In genomic region chr3:86986969-86987368, GRCm38 (mm10) we compare ENCODE assay signal across 8 mouse cellular contexts. TPM values are rescaled to one million over a fixed set of nuclear protein-coding genes. Genes with fewer than 3 reads are reported as not detected.
A peak's percentile ranks its signal among the peaks of the same experiment; 100 is the strongest.
DNase-seq lines count a peak whose midpoint lies in the region; ATAC-seq and TF ChIP-seq lines count a peak whose summit lies in the region.
"Not testable (repeated sequence)": the region's sequence is repeated elsewhere in the genome, so short reads cannot be mapped to it uniquely, and the experiment has no call there.

No protein-coding gene starts in this region.

- not testable (repeated sequence) for H3K9me3 ChIP-seq in E14TG2a.4 (ENCODE audit: low read length); embryonic facial prominence, embryonic 13.5 days; hindbrain, embryonic 11.5 days (ENCODE audit: control insufficient read depth, low read length); kidney, embryonic 16.5 days (ENCODE audit: low read length); liver, embryonic 14.5 days (ENCODE audit: control insufficient read depth, low read length); midbrain, embryonic 10.5 days (replicated peaks); neural tube, embryonic 15.5 days (replicated peaks)

- peak overlapping the region; percentile 72 for H3K27ac ChIP-seq in embryonic facial prominence, embryonic 13.5 days
- H3K27ac ChIP-seq in gastrocnemius, adult 2 months; hindbrain, embryonic 11.5 days (ENCODE audit: low read depth, low read length); kidney, embryonic 16.5 days (ENCODE audit: low read length); liver, embryonic 14.5 days; neural tube, embryonic 15.5 days (replicated peaks): not testable (repeated sequence)
- peak overlapping the region; percentile 83 for H3K27ac ChIP-seq in midbrain, embryonic 10.5 days (replicated peaks)

- not testable (repeated sequence) for TF ChIP-seq EP300 in liver, embryonic 14.5 days (IDR thresholded peaks at IDR 0.05; ENCODE audit: low read depth)

- peak overlapping the region; percentile 61 for H3K4me3 ChIP-seq in E14TG2a.4 (replicated peaks; ENCODE audit: low read length)
- H3K4me3 ChIP-seq in embryonic facial prominence, embryonic 13.5 days = peak overlapping the region; percentile 47
- H3K4me3 ChIP-seq in gastrocnemius, adult 2 months = peak overlapping the region; percentile 57
- peak overlapping the region; percentile 29; the same call in 1 of the 2 replicates for H3K4me3 ChIP-seq in hindbrain, embryonic 11.5 days (ENCODE audit: low read depth, low read length)
- peak overlapping the region; percentile 42 for H3K4me3 ChIP-seq in kidney, embryonic 16.5 days (ENCODE audit: low read length)
- peak overlapping the region in 1 of 2 experiments; percentile 29; a peak in 1 of 4 replicates for H3K4me3 ChIP-seq in liver, embryonic 14.5 days (ENCODE audit: insufficient read depth in 1 of 2, low read depth in 2 of 2, low read length in 2 of 2)
- peak overlapping the region; percentile 48 for H3K4me3 ChIP-seq in midbrain, embryonic 10.5 days
- peak overlapping the region; percentile 26 for H3K4me3 ChIP-seq in neural tube, embryonic 15.5 days (replicated peaks)

- intact Hi-C loops in gastrocnemius, adult 2 months (cut with DNase I) = not testable (repeated sequence)

- 38% methylated on average over 6 of the region's 6 CpGs for WGBS in embryonic facial prominence, embryonic 13.5 days
- 31% methylated on average over 5 of the region's 6 CpGs for WGBS in hindbrain, embryonic 11.5 days
- WGBS in kidney, embryonic 16.5 days = 39% methylated on average over 6 of the region's 6 CpGs
- 29% methylated on average over 5 of the region's 6 CpGs for WGBS in liver, embryonic 14.5 days (ENCODE audit: insufficient replicate concordance)
- 47% methylated on average over 6 of the region's 6 CpGs for WGBS in midbrain, embryonic 10.5 days
- 38% methylated on average over 6 of the region's 6 CpGs for WGBS in neural tube, embryonic 15.5 days

- DNase-seq in gastrocnemius, adult 2 months; hindbrain, embryonic 11.5 days (ENCODE audit: low spot score); liver, embryonic 14.5 days (ENCODE audit: low read depth in 3 of 3, low spot score in 3 of 3); midbrain, embryonic 10.5 days (ENCODE audit: low spot score): not testable (repeated sequence)

- not testable (repeated sequence) for H3K36me3 ChIP-seq in E14TG2a.4 (ENCODE audit: insufficient read depth, low read length); embryonic facial prominence, embryonic 13.5 days; hindbrain, embryonic 11.5 days (ENCODE audit: control insufficient read depth, insufficient read depth, low read length); kidney, embryonic 16.5 days (ENCODE audit: insufficient read depth, low read length); liver, embryonic 14.5 days (replicated peaks; ENCODE audit: control insufficient read depth, insufficient read depth, low read depth); midbrain, embryonic 10.5 days; neural tube, embryonic 15.5 days

- not testable (repeated sequence) for H3K4me1 ChIP-seq in E14TG2a.4 (replicated peaks; ENCODE audit: low read depth, low read length); embryonic facial prominence, embryonic 13.5 days; hindbrain, embryonic 11.5 days (replicated peaks; ENCODE audit: control insufficient read depth, insufficient read depth, low read length); kidney, embryonic 16.5 days (ENCODE audit: insufficient read depth, low read length); liver, embryonic 14.5 days (replicated peaks; ENCODE audit: control insufficient read depth in 2 of 2, insufficient read depth in 2 of 2, low read length in 1 of 2); midbrain, embryonic 10.5 days; neural tube, embryonic 15.5 days

- H3K9ac ChIP-seq in embryonic facial prominence, embryonic 13.5 days = peak overlapping the region; percentile 73
- peak overlapping the region; percentile 53; the same call in 1 of the 2 replicates for H3K9ac ChIP-seq in hindbrain, embryonic 11.5 days (ENCODE audit: low read depth, low read length)
- peak overlapping the region; percentile 70 for H3K9ac ChIP-seq in kidney, embryonic 16.5 days (replicated peaks; ENCODE audit: low read length)
- H3K9ac ChIP-seq in liver, embryonic 14.5 days (replicated peaks); neural tube, embryonic 15.5 days (replicated peaks): not testable (repeated sequence)

- H3K27me3 ChIP-seq in E14TG2a.4 (ENCODE audit: insufficient read depth, low read length) = peaks cover 12% of the 10 kb centered on the region; the same call in 1 of the 2 replicates
- H3K27me3 ChIP-seq in embryonic facial prominence, embryonic 13.5 days; hindbrain, embryonic 11.5 days (ENCODE audit: control insufficient read depth, insufficient read depth, low read length); kidney, embryonic 16.5 days (ENCODE audit: insufficient read depth, low read length); liver, embryonic 14.5 days (ENCODE audit: control insufficient read depth, insufficient read depth, low read length); midbrain, embryonic 10.5 days (ENCODE audit: low read depth, poor library complexity, severe bottlenecking); neural tube, embryonic 15.5 days (replicated peaks): not testable (repeated sequence)

- H3K4me2 ChIP-seq in embryonic facial prominence, embryonic 13.5 days = peak overlapping the region; percentile 62
- H3K4me2 ChIP-seq in hindbrain, embryonic 11.5 days (replicated peaks; ENCODE audit: low read depth, low read length) = peak overlapping the region; percentile 37
- H3K4me2 ChIP-seq in kidney, embryonic 16.5 days (replicated peaks; ENCODE audit: low read depth, low read length) = peak overlapping the region; percentile 67
- 0 out of 2 replicates have a peak overlapping the region, but pooled peaks have one; percentile 30 for H3K4me2 ChIP-seq in liver, embryonic 14.5 days (ENCODE audit: low read depth)
- H3K4me2 ChIP-seq in neural tube, embryonic 15.5 days = peak overlapping the region; percentile 57

- not testable (repeated sequence) for TF ChIP-seq CTCF in E14TG2a.4 (conservative IDR thresholded peaks at IDR 0.05; ENCODE audit: low read length); gastrocnemius, adult 2 months (IDR thresholded peaks at IDR 0.05); liver, embryonic 14.5 days (IDR thresholded peaks at IDR 0.05; ENCODE audit: low read depth)

- 0 out of 2 replicates have a peak, but pooled peaks have one; percentile 32 for ATAC-seq in embryonic facial prominence, embryonic 13.5 days (ENCODE audit: insufficient number of reproducible peaks, insufficient read depth, low FRiP score, low TSS enrichment, low read depth)
- ATAC-seq in hindbrain, embryonic 11.5 days (ENCODE audit: low FRiP score); kidney, embryonic 16.5 days (ENCODE audit: low FRiP score, low TSS enrichment); liver, embryonic 14.5 days (ENCODE audit: insufficient read depth); neural tube, embryonic 15.5 days (ENCODE audit: low FRiP score): not testable (repeated sequence)

RNA-seq across cellular contexts. Expression of gene Cd1d1, which starts 12.3 kb away (rescaled TPM):
- polyA plus RNA-seq in embryonic facial prominence, embryonic 13.5 days (2015; fragmentation: Nextera tagmentation; extraction: Ambion mirVana) = 77.4 and 81.4 TPM in 2 replicates
- 1 to 10 TPM; 1.8 to 6.4 TPM for total RNA-seq in gastrocnemius, adult 2 months (2021)
- polyA plus RNA-seq in hindbrain, embryonic 11.5 days (2014; fragmentation: Nextera tagmentation; extraction: Ambion mirVana) = 36.0 and 37.2 TPM in 2 replicates
- 27.3 and 28.3 TPM in 2 replicates for polyA plus RNA-seq in kidney, embryonic 16.5 days (2015; fragmentation: Nextera tagmentation; extraction: Ambion mirVana)
- 4.0 and 4.2 TPM in 2 replicates for polyA plus RNA-seq in liver, embryonic 14.5 days (2012; rRNA removed)
- 2.5 and 3.4 TPM in 2 replicates for polyA plus RNA-seq in liver, embryonic 14.5 days (2014; fragmentation: Nextera tagmentation; extraction: Ambion mirVana)
- polyA plus RNA-seq in midbrain, embryonic 10.5 days (2016; fragmentation: Nextera tagmentation; extraction: Ambion mirVana) = 20.1 and 29.0 TPM in 2 replicates
- polyA plus RNA-seq in neural tube, embryonic 15.5 days (2015; fragmentation: Nextera tagmentation; extraction: Ambion mirVana) = 52.0 and 57.0 TPM in 2 replicates
